Mouse (Mus musculus) MEL (cell line): ENCODE measurements around the gene Mrpl53. TPM values are rescaled to one million over a fixed set of nuclear protein-coding genes. Genes with fewer than 3 reads are reported as not detected.

Experiments
- DNase-seq: peaks from one replicate; pipeline ENCODE4 v3.0.0; 2011; ENCODE audit warnings: low read depth, low spot score
- H3K27ac ChIP-seq: 2 replicates; pipeline ENCODE4 v1.5.1; 2012; ENCODE audit warnings: low read depth, mild to moderate bottlenecking, control low read depth, low read length, moderate library complexity; ENCODE audit not compliant: control insufficient read depth
- H3K27me3 ChIP-seq, 2 experiments: fragments of 150-350 bp in 1 of 2; sonication (generic) in 1 of 2; 2 replicates each; pipeline ENCODE4 v1.6.1; 2012; ENCODE audit warnings: low read length in 2 of 2, mild to moderate bottlenecking in 2 of 2, improper control_type of control experiment in 1 of 2, moderate library complexity in 1 of 2; ENCODE audit not compliant: insufficient read depth in 2 of 2, control insufficient read depth in 1 of 2
- H3K36me3 ChIP-seq, 2 experiments: 2 replicates each; pipeline ENCODE4 v1.6.1; 2012 to 2014; ENCODE audit warnings: low read length in 2 of 2, improper control_type of control experiment in 1 of 2, inconsistent platforms in 1 of 2, mild to moderate bottlenecking in 1 of 2; ENCODE audit not compliant: insufficient read depth in 2 of 2, control insufficient read depth in 1 of 2
- H3K4me1 ChIP-seq, 2 experiments: fragments of 150-350 bp in 1 of 2; sonication (generic) in 1 of 2; 2 replicates each; pipeline ENCODE4 v1.6.1; 2012; ENCODE audit warnings: low read length in 2 of 2, improper control_type of control experiment in 1 of 2, mild to moderate bottlenecking in 1 of 2; ENCODE audit not compliant: insufficient read depth in 2 of 2, control insufficient read depth in 1 of 2
- H3K4me3 ChIP-seq, 2 experiments: fragments of 150-350 bp in 1 of 2; sonication (generic) in 1 of 2; 2 replicates each; pipeline ENCODE4 v1.5.1; 2012; ENCODE audit warnings: low read depth in 2 of 2, low read length in 2 of 2, mild to moderate bottlenecking in 2 of 2, moderate library complexity in 2 of 2, control low read depth in 1 of 2, improper control_type of control experiment in 1 of 2; ENCODE audit not compliant: control insufficient read depth in 1 of 2, insufficient read depth in 1 of 2
- H3K79me2 ChIP-seq: 2 replicates; pipeline ENCODE4 v1.6.1; 2012; ENCODE audit warnings: mild to moderate bottlenecking, low read length, moderate library complexity; ENCODE audit not compliant: control insufficient read depth, poor library complexity, insufficient read depth
- H3K9ac ChIP-seq: 2 replicates; pipeline ENCODE4 v1.6.1; 2012; ENCODE audit warnings: low read depth, mild to moderate bottlenecking, control low read depth, low read length, moderate library complexity; ENCODE audit not compliant: control insufficient read depth, poor library complexity, severe bottlenecking
- H3K9me3 ChIP-seq: fragments of 150-350 bp; sonication (generic); replicated peaks from 2 replicates; pipeline ENCODE4 v1.6.1; 2012; ENCODE audit warnings: mild to moderate bottlenecking, low read length, improper control_type of control experiment, moderate library complexity; ENCODE audit not compliant: insufficient read depth
- CHD1 ChIP-seq: IDR thresholded peaks from 2 replicates; pipeline ENCODE4 v1.6.1; 2012; ENCODE audit warnings: low read depth, mild to moderate bottlenecking, inconsistent platforms, low read length, improper control_type of control experiment
- ELF1 ChIP-seq: IDR thresholded peaks from 2 replicates; pipeline ENCODE4 v1.6.1; 2014; ENCODE audit warnings: low read depth, mild to moderate bottlenecking, inconsistent platforms, low read length, improper control_type of control experiment, moderate library complexity
- ETS1 ChIP-seq: IDR thresholded peaks from 2 replicates; pipeline ENCODE4 v1.6.1; 2012; ENCODE audit warnings: low read depth, mild to moderate bottlenecking, inconsistent platforms, low read length, improper control_type of control experiment, moderate library complexity
- GABPA ChIP-seq: IDR thresholded peaks from 2 replicates; pipeline ENCODE4 v1.6.1; 2012; ENCODE audit warnings: low read depth, mild to moderate bottlenecking, inconsistent platforms, low read length, improper control_type of control experiment, moderate library complexity
- JUND ChIP-seq: IDR thresholded peaks from 2 replicates; pipeline ENCODE4 v1.6.1; 2011; ENCODE audit warnings: low read depth, mild to moderate bottlenecking, improper control_type of control experiment, low read length
- MAFK ChIP-seq: IDR thresholded peaks from 2 replicates; pipeline ENCODE4 v1.6.1; 2011; ENCODE audit warnings: low read depth, mild to moderate bottlenecking, low read length, improper control_type of control experiment, borderline replicate concordance
- MYC ChIP-seq: IDR thresholded peaks from 2 replicates; pipeline ENCODE4 v1.6.1; 2011; ENCODE audit warnings: low read depth, mild to moderate bottlenecking, low read length, improper control_type of control experiment, moderate library complexity
- NRF1 ChIP-seq: IDR thresholded peaks from 2 replicates; pipeline ENCODE4 v1.6.1; 2014; ENCODE audit warnings: low read depth, mild to moderate bottlenecking, inconsistent platforms, low read length, improper control_type of control experiment, moderate library complexity; ENCODE audit not compliant: poor library complexity, insufficient read depth, severe bottlenecking
- POLR2AphosphoS5 ChIP-seq: IDR thresholded peaks from 2 replicates; pipeline ENCODE4 v1.6.1; 2012; ENCODE audit warnings: low read depth, borderline replicate concordance, mild to moderate bottlenecking, inconsistent platforms, low read length, moderate library complexity, mixed read lengths
- RAD21 ChIP-seq: IDR thresholded peaks from 2 replicates; pipeline ENCODE4 v1.6.1; 2011; ENCODE audit warnings: mild to moderate bottlenecking, low read depth, low read length, improper control_type of control experiment
- SIN3A ChIP-seq: IDR thresholded peaks from 2 replicates; pipeline ENCODE4 v1.6.1; 2012; ENCODE audit warnings: low read length, improper control_type of control experiment, inconsistent platforms
- UBTF ChIP-seq: IDR thresholded peaks from 2 replicates; pipeline ENCODE4 v1.6.1; 2012; ENCODE audit warnings: low read depth, mild to moderate bottlenecking, inconsistent platforms, low read length, improper control_type of control experiment, moderate library complexity, borderline replicate concordance; ENCODE audit not compliant: insufficient read depth
- USF1 ChIP-seq: IDR thresholded peaks from 2 replicates; pipeline ENCODE4 v1.6.1; 2014; ENCODE audit warnings: low read depth, mild to moderate bottlenecking, inconsistent platforms, low read length, improper control_type of control experiment, moderate library complexity
- USF2 ChIP-seq, 2 experiments: IDR thresholded peaks; 2 replicates each; pipeline ENCODE4 v1.6.1; 2011 to 2012; ENCODE audit warnings: improper control_type of control experiment in 2 of 2, low read length in 2 of 2, borderline replicate concordance in 1 of 2, inconsistent platforms in 1 of 2, low read depth in 1 of 2, mild to moderate bottlenecking in 1 of 2; ENCODE audit not compliant: insufficient read depth in 1 of 2
- ZC3H11A ChIP-seq: IDR thresholded peaks from 2 replicates; pipeline ENCODE4 v1.6.1; 2012; ENCODE audit warnings: low read depth, mild to moderate bottlenecking, inconsistent platforms, low read length, improper control_type of control experiment
- ZKSCAN1 ChIP-seq: IDR thresholded peaks from 2 replicates; pipeline ENCODE4 v1.6.1; 2012; ENCODE audit warnings: low read depth, mild to moderate bottlenecking, inconsistent platforms, low read length, improper control_type of control experiment, moderate library complexity
- ZMIZ1 ChIP-seq: IDR thresholded peaks from 2 replicates; pipeline ENCODE4 v1.6.1; 2012; ENCODE audit warnings: low read depth, mild to moderate bottlenecking, inconsistent platforms, low read length, improper control_type of control experiment, moderate library complexity
- ZNF384 ChIP-seq: IDR thresholded peaks from 2 replicates; pipeline ENCODE4 v1.6.1; 2012; ENCODE audit warnings: low read depth, mild to moderate bottlenecking, inconsistent platforms, low read length, improper control_type of control experiment
- polyA plus RNA-seq, 2 experiments: library from polyadenylated mRNA; stranded (reverse) in 1 of 2; unstranded in 1 of 2; fragments of >175 nt in 1 of 2; fragments of >200 nt in 1 of 2; gene quantifications; 2 replicates each; pipeline versions ENCODE4 v1.2.1 to v1.2.4; 2012; ENCODE audit warnings: low replicate concordance in 2 of 2, low read depth in 1 of 2; ENCODE audit not compliant: insufficient read length in 2 of 2, insufficient read depth in 1 of 2, missing spikeins in 1 of 2
- total RNA-seq: library from RNA; depleted of rRNA; stranded (reverse); fragments of 300-350 nt; gene quantifications from 2 replicates; pipeline ENCODE4 v1.2.3, GENCODE M21; 2012

The Mrpl53 gene
- total and polyA plus RNA-seq, 3 experiments = 63.8 to 91.3 TPM; not detected in 1

DNA sequence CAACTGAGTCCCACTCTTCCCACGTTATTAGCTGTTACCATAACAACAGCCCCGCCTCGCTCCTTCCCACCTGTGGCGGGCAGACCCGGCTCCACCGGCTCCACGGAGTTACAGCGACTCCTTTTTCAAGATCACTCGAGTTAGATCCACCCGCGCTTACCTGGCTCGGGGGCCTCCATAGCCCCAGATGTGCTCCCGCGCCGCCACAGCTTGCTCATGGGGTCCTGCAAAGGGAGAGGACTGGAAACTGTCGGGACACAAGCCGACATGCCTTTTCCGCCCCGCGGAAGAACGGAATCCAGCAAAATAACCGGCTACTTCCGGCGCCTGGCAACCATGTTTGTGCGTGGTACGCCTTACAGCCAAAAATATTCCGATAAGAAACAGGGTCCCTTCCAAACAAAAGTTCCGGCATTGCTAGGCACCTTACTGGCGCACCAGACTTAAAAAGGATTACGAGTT lies 16.0 kb downstream of the Mrpl53 start (continued):
- no peak for TF ChIP-seq ETS1
- TF ChIP-seq USF1 = no peak
- TF ChIP-seq ZKSCAN1 = no peak
- TF ChIP-seq ZMIZ1 = no peak
- TF ChIP-seq USF2 (IDR thresholded peaks at IDR 0.05; ENCODE audit: borderline replicate concordance in 1 of 2, insufficient read depth in 1 of 2, low read depth in 1 of 2, low read length in 2 of 2) = no peak
- TF ChIP-seq SIN3A = peak; percentile 98
- no peak for TF ChIP-seq ZNF384
- no peak for TF ChIP-seq NRF1
- no peak for TF ChIP-seq UBTF
- TF ChIP-seq ELF1 = peak; percentile 92
- no peak for TF ChIP-seq GABPA
- TF ChIP-seq RAD21 = no peak
- peak; percentile 94 for TF ChIP-seq MYC
- no peak for TF ChIP-seq CHD1
- TF ChIP-seq POLR2AphosphoS5 = 0 out of 2 replicates have a peak, but pooled peaks have one; percentile 15
- no peak for TF ChIP-seq JUND

GRCm38 (mm10) chr6:83125331-83125730 lies 16.5 kb downstream of the Mrpl53 start, which contains the start of gene Ino80b:
Gene Ino80b, minus strand, starts transcription at chr6:83125431.
- TF ChIP-seq MAFK = no peak
- TF ChIP-seq ZMIZ1 = 0 out of 2 replicates have a peak, but pooled peaks have one; percentile 33
- TF ChIP-seq CHD1 = peak; percentile 60; the same call in 1 of the 2 replicates
- TF ChIP-seq ZC3H11A = peak; percentile 1; the same call in 1 of the 2 replicates
- DNase-seq = no peak
- Histone ChIP-seq H3K27me3 (no peaks in the 10 kb centered on the region), H3K79me2 (peaks cover 20% of the 10 kb centered on the region), H3K9ac (peak within 1 kb of the TSS; percentile 92), H3K4me3 (peak within 1 kb of the TSS; percentile 76 to 96), H3K27ac (peak within 1 kb of the TSS; percentile 81), H3K36me3 (peaks cover 0 to 18% of the 10 kb centered on the region in 2 experiments; a peak in 2 of 4 replicates), H3K4me1 (peaks cover 0 to 11% of the 10 kb centered on the region in 2 experiments; a peak in 2 of 4 replicates), H3K9me3 (no peaks in the 10 kb centered on the region)
